Mouse (Mus musculus) cortical plate, adult 2 months (tissue): ENCODE results near the gene Sept10.

Source experiments
- CTCF ChIP-seq: fragments of 200-500 bp; IDR thresholded peaks from 2 replicates; pipeline ENCODE4 v1.5.1; 2011; ENCODE audit warnings: mild to moderate bottlenecking, control low read depth, low read length; ENCODE audit not compliant: insufficient read depth; ENCODE audit errors: extremely low read depth
- POLR2A ChIP-seq: fragments of 200-500 bp; IDR thresholded peaks from 2 replicates; pipeline ENCODE4 v1.6.1; 2011; ENCODE audit warnings: mild to moderate bottlenecking, low read length, control low read depth; ENCODE audit not compliant: insufficient read depth; ENCODE audit errors: extremely low read depth

- TF ChIP-seq CTCF (no peak), POLR2A (no peak)
Observed at GRCm38 (mm10) chr10:59182306-59182705, 39.3 kb downstream of the Sept10 start.
